Comparison of ENCODE assay signal across 27 mouse cellular contexts in genomic region chr16:58635866-58636265, GRCm38 (mm10). TPM values are rescaled to one million over a fixed set of nuclear protein-coding genes. Genes with fewer than 3 reads are reported as not detected.
DNase-seq lines count a peak whose midpoint lies in the region; TF ChIP-seq lines count a peak whose summit lies in the region.
"Had no signal": no experiment of that assay in that cellular context is flagged by ENCODE, and none has a peak within 500 bp of the region (broad histone marks: within the 10 kb centered on the region; RNA-seq: fewer than 3 reads in every experiment).

No protein-coding gene starts in this region.

- H3K36me3 ChIP-seq in heart, embryonic 10.5 days = no peaks in the 10 kb centered on the region
- no peaks in the 10 kb centered on the region for H3K36me3 ChIP-seq in ES-E14 (ENCODE audit: control insufficient read depth, insufficient read depth, low read length, poor library complexity, severe bottlenecking)
- H3K36me3 ChIP-seq: embryonic facial prominence, embryonic 10.5 days; embryonic facial prominence, embryonic 12.5 days; forebrain, embryonic 15.5 days had no signal

- H3K27me3 ChIP-seq in heart, embryonic 10.5 days (ENCODE audit: insufficient read depth, poor library complexity, severe bottlenecking) = no peaks in the 10 kb centered on the region
- H3K27me3 ChIP-seq: embryonic facial prominence, embryonic 12.5 days; forebrain, embryonic 13.5 days; forebrain, embryonic 15.5 days had no signal

- H3K4me1 ChIP-seq in heart, embryonic 10.5 days = no peaks in the 10 kb centered on the region
- H3K4me1 ChIP-seq in ES-E14 (ENCODE audit: control insufficient read depth in 2 of 2, insufficient read depth in 2 of 2, low read length in 2 of 2, poor library complexity in 1 of 2) = 0 out of 4 replicates have a peak, but pooled peaks cover 0 to 4% of the 10 kb centered on the region in 2 experiments
- H3K4me1 ChIP-seq: embryonic facial prominence, embryonic 10.5 days; embryonic facial prominence, embryonic 12.5 days; forebrain, embryonic 13.5 days; forebrain, embryonic 15.5 days had no signal

- intact Hi-C loops in left cerebral cortex, adult 2 months (cut with DNase I) = no loop called here

- peak; percentile 31 for DNase-seq in heart, embryonic 10.5 days (ENCODE audit: low spot score)
- DNase-seq in heart, postnatal 4 days = no peak
- DNase-seq in ES-CJ7 (ENCODE audit: low read depth, low spot score) = peak; percentile 50
- DNase-seq in ES-E14 (ENCODE audit: low read depth, low spot score) = peak; percentile 36
- DNase-seq in ZHBTc4 (ENCODE audit: low read depth, low spot score) = peak; percentile 70
- no peak for DNase-seq in left cerebral cortex, adult 9 months (ENCODE audit: low spot score in 2 of 2)
- DNase-seq in left cerebral cortex, adult 2 months (ENCODE audit: extremely low spot score in 1 of 2, low spot score in 2 of 2) = no peak
- DNase-seq: adrenal gland, adult 2 months; adrenal gland, postnatal 10 days; adrenal gland, postnatal 25 days; cerebellum, adult 11 months; cerebellum, adult 2 months; cerebellum, adult 9-10 months; cerebellum, postnatal 10 days; cerebellum, postnatal 25 days; forebrain, postnatal 0 days had no signal

- no peak overlapping the region for H3K9ac ChIP-seq in ES-E14 (ENCODE audit: insufficient read depth, low read depth, low read length, poor library complexity, severe bottlenecking)
- H3K9ac ChIP-seq: embryonic facial prominence, embryonic 12.5 days; forebrain, embryonic 13.5 days; forebrain, embryonic 15.5 days; forebrain, postnatal 0 days had no signal

- no peaks in the 10 kb centered on the region for H3K9me3 ChIP-seq in heart, embryonic 10.5 days
- no peaks in the 10 kb centered on the region for H3K9me3 ChIP-seq in ES-E14 (ENCODE audit: control insufficient read depth, insufficient read depth, low read depth, low read length)
- H3K9me3 ChIP-seq: embryonic facial prominence, embryonic 10.5 days; embryonic facial prominence, embryonic 12.5 days; forebrain, embryonic 13.5 days; forebrain, embryonic 15.5 days had no signal

- WGBS in heart, embryonic 10.5 days = 68% methylated on average over 2 of the region's 2 CpGs

- in situ Hi-C loops in ES-E14 (cut with MboI; ENCODE audit: low sequenced_read_pairs in 2 of 2, unreplicated experiment in 2 of 2) = no loop called here

- no peak overlapping the region for H3K4me3 ChIP-seq in heart, embryonic 10.5 days
- no peak overlapping the region for H3K4me3 ChIP-seq in ES-E14 (ENCODE audit: insufficient read depth in 1 of 2, low read depth in 1 of 2, low read length in 2 of 2, poor library complexity in 1 of 2, severe bottlenecking in 1 of 2)
- no peak overlapping the region for H3K4me3 ChIP-seq in left cerebral cortex, adult 2 months
- H3K4me3 ChIP-seq: embryonic facial prominence, embryonic 10.5 days; embryonic facial prominence, embryonic 12.5 days; forebrain, embryonic 13.5 days; forebrain, embryonic 15.5 days had no signal

- TF ChIP-seq CTCF in left cerebral cortex, adult 2 months (IDR thresholded peaks at IDR 0.05) = no peak

- H3K27ac ChIP-seq in heart, embryonic 10.5 days = no peak overlapping the region
- no peak overlapping the region for H3K27ac ChIP-seq in ES-E14 (ENCODE audit: insufficient read depth, low read depth, low read length, poor library complexity, severe bottlenecking)
- no peak overlapping the region for H3K27ac ChIP-seq in left cerebral cortex, adult 2 months
- H3K27ac ChIP-seq: embryonic facial prominence, embryonic 10.5 days; embryonic facial prominence, embryonic 12.5 days; forebrain, embryonic 13.5 days; forebrain, embryonic 15.5 days had no signal

TF ChIP-seq in ES-E14, 5 proteins besides CTCF, POLR2A, EP300 and RAD21:
- TF ChIP-seq CHD2 (IDR thresholded peaks at IDR 0.05; ENCODE audit: low read depth, low read length) (no peak), ZNF384 (IDR thresholded peaks at IDR 0.05; ENCODE audit: low read depth, low read length) (no peak), ZC3H11A (IDR thresholded peaks at IDR 0.05; ENCODE audit: borderline replicate concordance, low read depth, low read length) (no peak), MAFK (IDR thresholded peaks at IDR 0.05; ENCODE audit: insufficient read depth, low read depth, low read length) (no peak), HCFC1 (IDR thresholded peaks at IDR 0.05; ENCODE audit: borderline replicate concordance, insufficient read depth, low read length) (no peak)
TF ChIP-seq in ES-E14: peak in this region for 0.

RNA-seq across cellular contexts. Expression of gene E330017A01Rik, which starts 2.7 kb away (rescaled TPM):
- polyA plus RNA-seq in heart, embryonic 10.5 days (2016; fragmentation: Nextera tagmentation; extraction: Ambion mirVana) = not detected in 2 replicates
- total RNA-seq in heart, postnatal 4 days (2021) = not detected
- not detected in 2 replicates for total RNA-seq in ES-E14 (2012; rRNA removed)
- total RNA-seq in left cerebral cortex, adult 2 months (2021) = not detected
- total RNA-seq: adrenal gland, adult 2 months; adrenal gland, postnatal 10 days; adrenal gland, postnatal 25 days; adrenal gland, postnatal 4 days; forebrain, postnatal 0 days had no signal
- polyA plus RNA-seq: adrenal gland, adult 2 months; brain, embryonic 14.5 days; C2C12; cerebellum, adult 2 months; cortical plate, adult 2 months; embryonic facial prominence, embryonic 10.5 days; embryonic facial prominence, embryonic 12.5 days; embryonic facial prominence, embryonic 14.5 days; forebrain, embryonic 11.5 days; forebrain, embryonic 13.5 days; forebrain, embryonic 15.5 days; forebrain, postnatal 0 days had no signal

RNA-seq across cellular contexts. Expression of gene Gm813, which starts 19.1 kb away (rescaled TPM):
- not detected in 2 replicates for polyA plus RNA-seq in heart, embryonic 10.5 days (2016; fragmentation: Nextera tagmentation; extraction: Ambion mirVana)
- total RNA-seq in heart, postnatal 4 days (2021) = not detected
- total RNA-seq in ES-E14 (2012; rRNA removed) = not detected in 2 replicates
- not detected for total RNA-seq in left cerebral cortex, adult 2 months (2021)
- total RNA-seq: adrenal gland, adult 2 months; adrenal gland, postnatal 10 days; adrenal gland, postnatal 25 days; adrenal gland, postnatal 4 days; forebrain, postnatal 0 days; MEL had no signal
- polyA plus RNA-seq: adrenal gland, adult 2 months; brain, embryonic 14.5 days; C2C12; cerebellum, adult 2 months; embryonic facial prominence, embryonic 10.5 days; embryonic facial prominence, embryonic 12.5 days; embryonic facial prominence, embryonic 14.5 days; forebrain, embryonic 11.5 days; forebrain, embryonic 13.5 days; forebrain, embryonic 15.5 days; forebrain, postnatal 0 days had no signal

RNA-seq across cellular contexts. Expression of gene Cpox, which starts 34.2 kb away (rescaled TPM):
- 63.5 and 89.9 TPM in 2 replicates for polyA plus RNA-seq in heart, embryonic 10.5 days (2016; fragmentation: Nextera tagmentation; extraction: Ambion mirVana)
- 10 to 100 TPM; 17.5 to 18.0 TPM for total RNA-seq in heart, postnatal 4 days (2021)
- 16.8 and 17.8 TPM in 2 replicates for total RNA-seq in ES-E14 (2012; rRNA removed)
- total RNA-seq in left cerebral cortex, adult 2 months (2021) = 10 to 100 TPM; 35.5 to 37.5 TPM

Comparison
In these comparisons a context has a peak if more than half of its experiments do, and no peak if none do; other contexts are left out.
1. DNase-seq: peak in heart, embryonic 10.5 days (single experiment), ES-CJ7 (single experiment), ES-E14 (single experiment) and ZHBTc4 (single experiment); none in heart, postnatal 4 days (single experiment), left cerebral cortex, adult 9 months (0 of 2) and left cerebral cortex, adult 2 months (0 of 2).